In genomic region chr7:142020827-142021226, GRCm38 (mm10) we compare ENCODE assay signal across 15 mouse cellular contexts. TPM values are rescaled to one million over a fixed set of nuclear protein-coding genes. Genes with fewer than 3 reads are reported as not detected.
DNase-seq lines count a peak whose midpoint lies in the region; ATAC-seq and TF ChIP-seq lines count a peak whose summit lies in the region.
"Had no signal": no experiment of that assay in that cellular context is flagged by ENCODE, and none has a peak within 500 bp of the region (broad histone marks: within the 10 kb centered on the region; RNA-seq: fewer than 3 reads in every experiment).

No protein-coding gene starts in this region.

- no peak overlapping the region for H3K9ac ChIP-seq in heart, embryonic 15.5 days
- no peak overlapping the region for H3K9ac ChIP-seq in stomach, postnatal 0 days (ENCODE audit: low read length)
- H3K9ac ChIP-seq: limb, embryonic 12.5 days; midbrain, embryonic 12.5 days had no signal

- no peak for TF ChIP-seq CTCF in layer of hippocampus, adult 2 months (conservative IDR thresholded peaks at IDR 0.05)
- no peak for TF ChIP-seq CTCF in stomach, postnatal 0 days (IDR thresholded peaks at IDR 0.05; ENCODE audit: low read depth)

- H3K27ac ChIP-seq in heart, embryonic 15.5 days: peak overlapping the region; percentile 18; the same call in 1 of the 2 replicates
- peak overlapping the region; percentile 32; the same call in 1 of the 2 replicates for H3K27ac ChIP-seq in layer of hippocampus, adult 2 months
- H3K27ac ChIP-seq in stomach, postnatal 0 days (replicated peaks): peak overlapping the region; percentile 82
- H3K27ac ChIP-seq: embryonic facial prominence, embryonic 10.5 days; forebrain, embryonic 10.5 days; hindbrain, embryonic 10.5 days; limb, embryonic 12.5 days; midbrain, embryonic 12.5 days had no signal

- H3K36me3 ChIP-seq in heart, embryonic 15.5 days: no peaks in the 10 kb centered on the region
- H3K36me3 ChIP-seq in stomach, postnatal 0 days (ENCODE audit: control insufficient read depth, insufficient read depth, low read length): no peaks in the 10 kb centered on the region

- DNase-seq in heart, postnatal 10 days: no peak
- DNase-seq in layer of hippocampus, adult 2 months (ENCODE audit: low spot score in 2 of 2): no peak
- DNase-seq in layer of hippocampus, postnatal 14 days (ENCODE audit: low spot score in 2 of 2): no peak
- peak; percentile 31 for DNase-seq in thymus, postnatal 4 days
- DNase-seq in thymus, postnatal 14 days: no peak
- no peak for DNase-seq in stomach, postnatal 0 days (ENCODE audit: low spot score)
- DNase-seq in frontal cortex, postnatal 25 days (ENCODE audit: low spot score in 2 of 2): no peak
- DNase-seq: adrenal gland, postnatal 10 days; cerebellum, postnatal 14 days had no signal

- intact Hi-C loops in heart, postnatal 10 days (cut with DNase I): no loop called here

- peak; percentile 40 for TF ChIP-seq EP300 in stomach, postnatal 0 days (optimal IDR thresholded peaks at IDR 0.05)

- H3K4me1 ChIP-seq in heart, embryonic 15.5 days (replicated peaks): peaks cover 22% of the 10 kb centered on the region
- peaks cover 20% of the 10 kb centered on the region for H3K4me1 ChIP-seq in stomach, postnatal 0 days (replicated peaks; ENCODE audit: control insufficient read depth, insufficient read depth)

- WGBS in heart, embryonic 15.5 days: 64% methylated on average over 3 of the region's 3 CpGs
- 28% methylated on average over 3 of the region's 3 CpGs for WGBS in stomach, postnatal 0 days

- no peaks in the 10 kb centered on the region for H3K9me3 ChIP-seq in heart, embryonic 15.5 days (replicated peaks)
- H3K9me3 ChIP-seq in stomach, postnatal 0 days (ENCODE audit: control insufficient read depth, low read length): no peaks in the 10 kb centered on the region
- H3K9me3 ChIP-seq: embryonic facial prominence, embryonic 10.5 days; forebrain, embryonic 10.5 days; hindbrain, embryonic 10.5 days; limb, embryonic 12.5 days; midbrain, embryonic 12.5 days had no signal

- H3K27me3 ChIP-seq in heart, embryonic 15.5 days: no peaks in the 10 kb centered on the region
- no peaks in the 10 kb centered on the region for H3K27me3 ChIP-seq in stomach, postnatal 0 days (ENCODE audit: control insufficient read depth, insufficient read depth, low read length)
- H3K27me3 ChIP-seq: limb, embryonic 12.5 days; midbrain, embryonic 12.5 days had no signal

- no peak for ATAC-seq in heart, embryonic 15.5 days (replicated peaks; ENCODE audit: insufficient number of reproducible peaks, insufficient read depth, low FRiP score, low read depth)
- peak; percentile 45; the same call in 1 of the 2 replicates for ATAC-seq in stomach, postnatal 0 days (ENCODE audit: low FRiP score, low TSS enrichment)

- H3K4me3 ChIP-seq in heart, embryonic 15.5 days: no peak overlapping the region
- H3K4me3 ChIP-seq in layer of hippocampus, adult 2 months: no peak overlapping the region
- H3K4me3 ChIP-seq in stomach, postnatal 0 days (ENCODE audit: low read depth, low read length): no peak overlapping the region
- H3K4me3 ChIP-seq: embryonic facial prominence, embryonic 10.5 days; forebrain, embryonic 10.5 days; hindbrain, embryonic 10.5 days; limb, embryonic 12.5 days; midbrain, embryonic 12.5 days had no signal

- no peak overlapping the region for H3K4me2 ChIP-seq in heart, embryonic 15.5 days
- H3K4me2 ChIP-seq in stomach, postnatal 0 days (replicated peaks; ENCODE audit: low read depth): no peak overlapping the region
- H3K4me2 ChIP-seq: limb, embryonic 12.5 days; midbrain, embryonic 12.5 days had no signal

RNA-seq across cellular contexts. Expression of gene Mob2, which starts 40.0 kb away (rescaled TPM):
- polyA plus RNA-seq in heart, embryonic 15.5 days (2015; fragmentation: Nextera tagmentation; extraction: Ambion mirVana): 43.4 and 52.7 TPM in 2 replicates
- 10 to 100 TPM; 39.4 to 43.2 TPM for total RNA-seq in heart, postnatal 10 days (2021)
- total RNA-seq in layer of hippocampus, adult 2 months (2021): 10 to 100 TPM; 29.0 to 29.3 TPM
- total RNA-seq in layer of hippocampus, postnatal 14 days (2021): 10 to 100 TPM; 23.6 to 27.1 TPM
- polyA plus RNA-seq in stomach, postnatal 0 days (2015; fragmentation: Nextera tagmentation; extraction: Ambion mirVana): 61.5 and 65.8 TPM in 2 replicates

Comparison
In these comparisons a context has a peak if more than half of its experiments do, and no peak if none do; other contexts are left out.
1. H3K27ac ChIP-seq: peak in every context shown above with its lines; median percentile 82 in stomach, postnatal 0 days; 32 in layer of hippocampus, adult 2 months; 18 in heart, embryonic 15.5 days.